13 mouse cellular contexts compared by ENCODE assay signal in the genomic region with DNA sequence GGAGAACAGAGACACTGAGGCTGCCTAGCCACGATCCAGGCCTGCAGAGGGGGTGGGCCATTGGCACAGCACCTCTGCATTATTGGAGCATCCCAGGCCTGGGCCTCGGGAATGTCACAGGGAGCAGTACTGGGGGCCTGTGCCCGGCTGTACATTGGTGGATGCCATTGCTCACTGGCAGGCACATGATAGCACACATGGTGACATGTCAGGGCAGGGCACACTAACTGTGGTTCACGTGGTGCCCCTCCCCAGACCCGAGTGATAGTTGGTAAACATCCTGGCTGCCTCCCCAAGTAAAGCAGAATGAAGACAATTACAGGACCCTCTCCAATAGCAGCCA. TPM values are rescaled to one million over a fixed set of nuclear protein-coding genes. Genes with fewer than 3 reads are reported as not detected.
DNase-seq lines count a peak whose midpoint lies in the region; ATAC-seq and TF ChIP-seq lines count a peak whose summit lies in the region.
"Had no signal": no experiment of that assay in that cellular context is flagged by ENCODE, and none has a peak within 500 bp of the region (broad histone marks: within the 10 kb centered on the region; RNA-seq: fewer than 3 reads in every experiment).

No protein-coding gene starts in this region.

- no peak overlapping the region for H3K27ac ChIP-seq in liver, embryonic 15.5 days (replicated peaks)
- H3K27ac ChIP-seq in liver, postnatal 0 days (ENCODE audit: low read depth): no peak overlapping the region
- no peak overlapping the region for H3K27ac ChIP-seq in embryonic facial prominence, embryonic 12.5 days
- H3K27ac ChIP-seq: stomach, embryonic 15.5 days had no signal

- no peaks in the 10 kb centered on the region for H3K9me3 ChIP-seq in liver, embryonic 15.5 days (replicated peaks)
- no peaks in the 10 kb centered on the region for H3K9me3 ChIP-seq in liver, postnatal 0 days (ENCODE audit: low read length)
- no peaks in the 10 kb centered on the region for H3K9me3 ChIP-seq in E14TG2a.4 (ENCODE audit: low read length)
- no peaks in the 10 kb centered on the region for H3K9me3 ChIP-seq in embryonic facial prominence, embryonic 12.5 days
- H3K9me3 ChIP-seq: stomach, embryonic 15.5 days had no signal

- ATAC-seq in liver, embryonic 15.5 days (ENCODE audit: insufficient read depth): no peak
- ATAC-seq in liver, postnatal 0 days: no peak
- no peak for ATAC-seq in embryonic facial prominence, embryonic 12.5 days (ENCODE audit: insufficient number of reproducible peaks, insufficient read depth, low FRiP score, low TSS enrichment)

- TF ChIP-seq EP300 in liver, postnatal 0 days (IDR thresholded peaks at IDR 0.05; ENCODE audit: low read depth): no peak

- intact Hi-C loops in heart, postnatal 36 days (cut with DNase I): no loop called here

- 0 out of 2 replicates have a peak overlapping the region, but pooled peaks have one; percentile 4 for H3K4me3 ChIP-seq in liver, embryonic 15.5 days (replicated peaks)
- no peak overlapping the region for H3K4me3 ChIP-seq in liver, postnatal 0 days (ENCODE audit: low read depth, low read length)
- H3K4me3 ChIP-seq in E14TG2a.4 (replicated peaks; ENCODE audit: low read length): peak overlapping the region; percentile 89
- 0 out of 2 replicates have a peak overlapping the region, but pooled peaks have one; percentile 90 for H3K4me3 ChIP-seq in embryonic facial prominence, embryonic 12.5 days
- H3K4me3 ChIP-seq: stomach, embryonic 15.5 days had no signal

- H3K4me1 ChIP-seq in liver, embryonic 15.5 days (replicated peaks): peaks cover 36% of the 10 kb centered on the region
- H3K4me1 ChIP-seq in liver, postnatal 0 days (ENCODE audit: insufficient read depth): peaks cover 12% of the 10 kb centered on the region
- H3K4me1 ChIP-seq in E14TG2a.4 (replicated peaks; ENCODE audit: low read depth, low read length): peaks cover 63% of the 10 kb centered on the region
- H3K4me1 ChIP-seq in embryonic facial prominence, embryonic 12.5 days: peaks cover 15% of the 10 kb centered on the region

- H3K9ac ChIP-seq in liver, embryonic 15.5 days: no peak overlapping the region
- no peak overlapping the region for H3K9ac ChIP-seq in liver, postnatal 0 days (replicated peaks)
- H3K9ac ChIP-seq in embryonic facial prominence, embryonic 12.5 days: no peak overlapping the region

- 67% methylated on average over 5 of the region's 5 CpGs for WGBS in liver, embryonic 15.5 days (ENCODE audit: insufficient replicate concordance)
- WGBS in liver, postnatal 0 days (ENCODE audit: insufficient replicate concordance): 82% methylated on average over 5 of the region's 5 CpGs
- WGBS in embryonic facial prominence, embryonic 12.5 days: 86% methylated on average over 5 of the region's 5 CpGs

- 0 out of 2 replicates have a peak overlapping the region, but pooled peaks have one; percentile 95 for H3K4me2 ChIP-seq in liver, embryonic 15.5 days
- no peak overlapping the region for H3K4me2 ChIP-seq in liver, postnatal 0 days (ENCODE audit: low read depth, low read length)
- no peak overlapping the region for H3K4me2 ChIP-seq in embryonic facial prominence, embryonic 12.5 days (replicated peaks)

- peak; percentile 93 for DNase-seq in heart, adult 11 months
- DNase-seq in heart, postnatal 36 days: no peak
- no peak for DNase-seq in liver, postnatal 0 days
- DNase-seq in T-cell, adult 2 months (ENCODE audit: low spot score): no peak
- DNase-seq: adrenal gland, postnatal 14 days; heart, adult 18-20 months; kidney, postnatal 25 days; lung, adult 18-20 months had no signal

- peaks cover 55% of the 10 kb centered on the region for H3K36me3 ChIP-seq in liver, embryonic 15.5 days (replicated peaks)
- peaks cover 40% of the 10 kb centered on the region for H3K36me3 ChIP-seq in liver, postnatal 0 days (replicated peaks; ENCODE audit: insufficient read depth, low read length)
- H3K36me3 ChIP-seq in E14TG2a.4 (ENCODE audit: insufficient read depth, low read length): peaks cover 75% of the 10 kb centered on the region
- H3K36me3 ChIP-seq in embryonic facial prominence, embryonic 12.5 days: peaks cover 51% of the 10 kb centered on the region

- TF ChIP-seq CTCF in liver, postnatal 0 days (IDR thresholded peaks at IDR 0.05; ENCODE audit: low read depth): no peak
- no peak for TF ChIP-seq CTCF in E14TG2a.4 (conservative IDR thresholded peaks at IDR 0.05; ENCODE audit: low read length)

- no peaks in the 10 kb centered on the region for H3K27me3 ChIP-seq in liver, embryonic 15.5 days
- H3K27me3 ChIP-seq in liver, postnatal 0 days (ENCODE audit: insufficient read depth, low read length): no peaks in the 10 kb centered on the region
- H3K27me3 ChIP-seq in E14TG2a.4 (ENCODE audit: insufficient read depth, low read length): no peaks in the 10 kb centered on the region
- no peaks in the 10 kb centered on the region for H3K27me3 ChIP-seq in embryonic facial prominence, embryonic 12.5 days
- H3K27me3 ChIP-seq: CH12.LX; stomach, embryonic 15.5 days had no signal

RNA-seq across cellular contexts. Expression of a gene that starts 1.9 kb away (rescaled TPM):
- 10 to 100 TPM; 32.1 to 32.3 TPM for total RNA-seq in heart, postnatal 36 days (2021)
- polyA plus RNA-seq in liver, embryonic 15.5 days (2015; fragmentation: Nextera tagmentation; extraction: Ambion mirVana): 38.3 and 42.6 TPM in 2 replicates
- 30.3 and 31.0 TPM in 2 replicates for polyA plus RNA-seq in liver, postnatal 0 days (2015; fragmentation: Nextera tagmentation; extraction: Ambion mirVana)
- 108 and 117 TPM in 2 replicates for polyA plus RNA-seq in embryonic facial prominence, embryonic 12.5 days (2016; fragmentation: Nextera tagmentation; extraction: Ambion mirVana)

RNA-seq across cellular contexts. Expression of a gene that starts 6.1 kb away (rescaled TPM):
- 100 to 1,000 TPM; 117 to 129 TPM for total RNA-seq in heart, postnatal 36 days (2021)
- polyA plus RNA-seq in liver, embryonic 15.5 days (2015; fragmentation: Nextera tagmentation; extraction: Ambion mirVana): 81.2 and 96.6 TPM in 2 replicates
- 119 and 120 TPM in 2 replicates for polyA plus RNA-seq in liver, postnatal 0 days (2015; fragmentation: Nextera tagmentation; extraction: Ambion mirVana)
- 169 TPM in 2 replicates for polyA plus RNA-seq in embryonic facial prominence, embryonic 12.5 days (2016; fragmentation: Nextera tagmentation; extraction: Ambion mirVana)

RNA-seq across cellular contexts. Expression of a gene that starts 7.4 kb away (rescaled TPM):
- 10 to 100 TPM; 26.2 to 29.9 TPM for total RNA-seq in heart, postnatal 36 days (2021)
- 9.1 and 9.2 TPM in 2 replicates for polyA plus RNA-seq in liver, embryonic 15.5 days (2015; fragmentation: Nextera tagmentation; extraction: Ambion mirVana)
- 4.5 and 5.0 TPM in 2 replicates for polyA plus RNA-seq in liver, postnatal 0 days (2015; fragmentation: Nextera tagmentation; extraction: Ambion mirVana)
- 89.4 and 92.7 TPM in 2 replicates for polyA plus RNA-seq in embryonic facial prominence, embryonic 12.5 days (2016; fragmentation: Nextera tagmentation; extraction: Ambion mirVana)

RNA-seq across cellular contexts. Expression of a gene that starts 14.9 kb away (rescaled TPM):
- 10 to 100 TPM; 18.1 to 18.6 TPM for total RNA-seq in heart, postnatal 36 days (2021)
- 0.15 and 0.20 TPM in 2 replicates for polyA plus RNA-seq in liver, embryonic 15.5 days (2015; fragmentation: Nextera tagmentation; extraction: Ambion mirVana)
- polyA plus RNA-seq in liver, postnatal 0 days (2015; fragmentation: Nextera tagmentation; extraction: Ambion mirVana): 0.14 and 0.27 TPM in 2 replicates
- 9.6 and 10.7 TPM in 2 replicates for polyA plus RNA-seq in embryonic facial prominence, embryonic 12.5 days (2016; fragmentation: Nextera tagmentation; extraction: Ambion mirVana)

RNA-seq across cellular contexts. Expression of a gene that starts 17.0 kb away (rescaled TPM):
- total RNA-seq in heart, postnatal 36 days (2021): 10 to 100 TPM; 15.8 to 20.2 TPM
- 4.2 and 5.1 TPM in 2 replicates for polyA plus RNA-seq in liver, embryonic 15.5 days (2015; fragmentation: Nextera tagmentation; extraction: Ambion mirVana)
- 4.5 and 4.9 TPM in 2 replicates for polyA plus RNA-seq in liver, postnatal 0 days (2015; fragmentation: Nextera tagmentation; extraction: Ambion mirVana)
- 23.0 and 25.0 TPM in 2 replicates for polyA plus RNA-seq in embryonic facial prominence, embryonic 12.5 days (2016; fragmentation: Nextera tagmentation; extraction: Ambion mirVana)
